In genomic region chr7:17050933-17051594, GRCm38 (mm10) we compare ENCODE assay signal across 8 mouse cellular contexts. TPM values are rescaled to one million over a fixed set of nuclear protein-coding genes. Genes with fewer than 3 reads are reported as not detected.
DNase-seq lines count a peak whose midpoint lies in the region; ATAC-seq and TF ChIP-seq lines count a peak whose summit lies in the region.

No protein-coding gene starts in this region.

- H3K9me3 ChIP-seq in neural tube, embryonic 15.5 days (replicated peaks) = no peaks in the 10 kb centered on the region
- H3K9me3 ChIP-seq in embryonic facial prominence, embryonic 11.5 days (replicated peaks; ENCODE audit: control insufficient read depth, low read length) = no peaks in the 10 kb centered on the region; the same call in 1 of the 2 replicates
- H3K9me3 ChIP-seq in limb, embryonic 14.5 days (ENCODE audit: control insufficient read depth, low read length) = no peaks in the 10 kb centered on the region

- no peak overlapping the region for H3K4me2 ChIP-seq in neural tube, embryonic 15.5 days
- no peak overlapping the region for H3K4me2 ChIP-seq in embryonic facial prominence, embryonic 11.5 days (ENCODE audit: low read depth, low read length)
- no peak overlapping the region for H3K4me2 ChIP-seq in limb, embryonic 14.5 days (replicated peaks; ENCODE audit: low read depth, low read length, severe bottlenecking)

- H3K27me3 ChIP-seq in neural tube, embryonic 15.5 days (replicated peaks) = no peaks in the 10 kb centered on the region
- no peaks in the 10 kb centered on the region for H3K27me3 ChIP-seq in embryonic facial prominence, embryonic 11.5 days (ENCODE audit: control insufficient read depth, insufficient read depth, low read length)
- H3K27me3 ChIP-seq in limb, embryonic 14.5 days (ENCODE audit: control insufficient read depth, insufficient read depth, low read length) = no peaks in the 10 kb centered on the region

- no peak overlapping the region for H3K27ac ChIP-seq in neural tube, embryonic 15.5 days (replicated peaks)
- H3K27ac ChIP-seq in embryonic facial prominence, embryonic 11.5 days (replicated peaks; ENCODE audit: low read depth, low read length) = no peak overlapping the region
- H3K27ac ChIP-seq in limb, embryonic 14.5 days (replicated peaks; ENCODE audit: low read depth, low read length) = no peak overlapping the region

- no peak for ATAC-seq in neural tube, embryonic 15.5 days (ENCODE audit: low FRiP score)
- ATAC-seq in embryonic facial prominence, embryonic 11.5 days (replicated peaks; ENCODE audit: insufficient number of reproducible peaks, low FRiP score, low TSS enrichment, low read depth) = no peak
- peak; percentile 52 to 73; a peak in 2 of 4 replicates for ATAC-seq in hematopoietic stem cell, adult 5-6 weeks (replicated peaks in 1 of 2; ENCODE audit: insufficient read depth in 1 of 2, low FRiP score in 2 of 2, low TSS enrichment in 1 of 2, low read depth in 1 of 2, poor library complexity in 2 of 2, severe bottlenecking in 2 of 2)
- ATAC-seq in limb, embryonic 14.5 days (ENCODE audit: low FRiP score, low read depth) = 0 out of 2 replicates have a peak, but pooled peaks have one; percentile 20
- ATAC-seq in neutrophil, adult 5-6 weeks (ENCODE audit: extremely low read depth, insufficient number of reproducible peaks, low FRiP score, poor library complexity, severe bottlenecking) = peak; percentile 51; the same call in 1 of the 2 replicates

- H3K4me3 ChIP-seq in neural tube, embryonic 15.5 days (replicated peaks) = no peak overlapping the region
- no peak overlapping the region for H3K4me3 ChIP-seq in embryonic facial prominence, embryonic 11.5 days (ENCODE audit: low read depth, low read length)
- H3K4me3 ChIP-seq in limb, embryonic 14.5 days (replicated peaks; ENCODE audit: low read length) = no peak overlapping the region

- 11% methylated on average over 17 of the region's 17 CpGs for WGBS in neural tube, embryonic 15.5 days
- WGBS in embryonic facial prominence, embryonic 11.5 days = 8% methylated on average over 16 of the region's 17 CpGs
- 11% methylated on average over 15 of the region's 17 CpGs for WGBS in limb, embryonic 14.5 days

- H3K36me3 ChIP-seq in neural tube, embryonic 15.5 days = no peaks in the 10 kb centered on the region; the same call in 1 of the 2 replicates
- no peaks in the 10 kb centered on the region for H3K36me3 ChIP-seq in embryonic facial prominence, embryonic 11.5 days (replicated peaks; ENCODE audit: control insufficient read depth, insufficient read depth, low read depth, low read length)
- peaks cover 58% of the 10 kb centered on the region for H3K36me3 ChIP-seq in limb, embryonic 14.5 days (ENCODE audit: control insufficient read depth, insufficient read depth, low read length)

- H3K9ac ChIP-seq in neural tube, embryonic 15.5 days (replicated peaks) = no peak overlapping the region
- no peak overlapping the region for H3K9ac ChIP-seq in embryonic facial prominence, embryonic 11.5 days (replicated peaks; ENCODE audit: low read length)
- no peak overlapping the region for H3K9ac ChIP-seq in limb, embryonic 14.5 days (ENCODE audit: low read depth, low read length, severe bottlenecking)

- DNase-seq in neural tube, embryonic 10.5 days (ENCODE audit: extremely low spot score, low spot score) = peak; percentile 75
- peak; percentile 83 for DNase-seq in adrenal gland, postnatal 14 days
- DNase-seq in embryonic facial prominence, embryonic 11.5 days (ENCODE audit: low spot score) = peak; percentile 85
- peak; percentile 67 for DNase-seq in limb, embryonic 14.5 days (ENCODE audit: low spot score)
- peak; percentile 67 for DNase-seq in urinary bladder, postnatal 14 days (ENCODE audit: low spot score)

- peaks cover 6% of the 10 kb centered on the region for H3K4me1 ChIP-seq in neural tube, embryonic 15.5 days
- no peaks in the 10 kb centered on the region for H3K4me1 ChIP-seq in embryonic facial prominence, embryonic 11.5 days (ENCODE audit: control insufficient read depth, insufficient read depth, low read length)
- peaks cover 5% of the 10 kb centered on the region; the same call in 1 of the 2 replicates for H3K4me1 ChIP-seq in limb, embryonic 14.5 days (ENCODE audit: control insufficient read depth, insufficient read depth, low read length)

- TF ChIP-seq POLR2A in limb, embryonic 14.5 days (IDR thresholded peaks at IDR 0.05; ENCODE audit: borderline replicate concordance, extremely low read depth, insufficient read depth, insufficient read length) = no peak

RNA-seq across cellular contexts. Expression of gene Hif3a, which starts 11.2 kb away (rescaled TPM):
- 5.3 and 11.7 TPM in 2 replicates for polyA plus RNA-seq in neural tube, embryonic 15.5 days (2015; fragmentation: Nextera tagmentation; extraction: Ambion mirVana)
- 5.3 and 7.8 TPM in 2 replicates for total RNA-seq in adrenal gland, postnatal 14 days (2021)
- polyA plus RNA-seq in embryonic facial prominence, embryonic 11.5 days (2014; fragmentation: Nextera tagmentation; extraction: Ambion mirVana) = 6.7 TPM in 2 replicates
- 1.0 and 6.9 TPM in 2 replicates for total RNA-seq in hematopoietic stem cell, adult 5-6 weeks (2017)
- 28.2 and 39.6 TPM in 2 replicates for polyA plus RNA-seq in limb, embryonic 14.5 days (2012; rRNA removed)
- 23.7 and 26.6 TPM in 2 replicates for polyA plus RNA-seq in limb, embryonic 14.5 days (2014; fragmentation: Nextera tagmentation; extraction: Ambion mirVana)
- not detected in 2 replicates for total RNA-seq in neutrophil, adult 5-6 weeks (2017)

RNA-seq across cellular contexts. Expression of gene Psg16, which starts 22.8 kb away (rescaled TPM):
- polyA plus RNA-seq in neural tube, embryonic 15.5 days (2015; fragmentation: Nextera tagmentation; extraction: Ambion mirVana) = 2.7 and 2.9 TPM in 2 replicates
- 0.23 and 0.33 TPM in 2 replicates for total RNA-seq in adrenal gland, postnatal 14 days (2021)
- 0.10 and 0.11 TPM in 2 replicates for polyA plus RNA-seq in embryonic facial prominence, embryonic 11.5 days (2014; fragmentation: Nextera tagmentation; extraction: Ambion mirVana)
- 0.20 and 0.88 TPM in 2 replicates for total RNA-seq in hematopoietic stem cell, adult 5-6 weeks (2017)
- 0.23 TPM in 2 replicates for polyA plus RNA-seq in limb, embryonic 14.5 days (2012; rRNA removed)
- 0.12 and 0.33 TPM in 2 replicates for polyA plus RNA-seq in limb, embryonic 14.5 days (2014; fragmentation: Nextera tagmentation; extraction: Ambion mirVana)
- 0.35 and 0.74 TPM in 2 replicates for total RNA-seq in neutrophil, adult 5-6 weeks (2017)

RNA-seq across cellular contexts. Expression of gene Ppp5c, which starts 23.3 kb away (rescaled TPM):
- 128 TPM in 2 replicates for polyA plus RNA-seq in neural tube, embryonic 15.5 days (2015; fragmentation: Nextera tagmentation; extraction: Ambion mirVana)
- 90.9 and 93.2 TPM in 2 replicates for total RNA-seq in adrenal gland, postnatal 14 days (2021)
- polyA plus RNA-seq in embryonic facial prominence, embryonic 11.5 days (2014; fragmentation: Nextera tagmentation; extraction: Ambion mirVana) = 100 and 102 TPM in 2 replicates
- 80.2 and 111 TPM in 2 replicates for total RNA-seq in hematopoietic stem cell, adult 5-6 weeks (2017)
- polyA plus RNA-seq in limb, embryonic 14.5 days (2012; rRNA removed) = 193 and 237 TPM in 2 replicates
- 100 and 105 TPM in 2 replicates for polyA plus RNA-seq in limb, embryonic 14.5 days (2014; fragmentation: Nextera tagmentation; extraction: Ambion mirVana)
- 50.3 and 54.0 TPM in 2 replicates for total RNA-seq in neutrophil, adult 5-6 weeks (2017)

RNA-seq across cellular contexts. Expression of gene Ccdc8, which starts 58.6 kb away (rescaled TPM):
- polyA plus RNA-seq in neural tube, embryonic 15.5 days (2015; fragmentation: Nextera tagmentation; extraction: Ambion mirVana) = 7.7 and 13.9 TPM in 2 replicates
- 18.4 and 20.9 TPM in 2 replicates for total RNA-seq in adrenal gland, postnatal 14 days (2021)
- polyA plus RNA-seq in embryonic facial prominence, embryonic 11.5 days (2014; fragmentation: Nextera tagmentation; extraction: Ambion mirVana) = 15.9 and 17.1 TPM in 2 replicates
- total RNA-seq in hematopoietic stem cell, adult 5-6 weeks (2017) = 12.1 and 13.4 TPM in 2 replicates
- 39.7 and 40.7 TPM in 2 replicates for polyA plus RNA-seq in limb, embryonic 14.5 days (2012; rRNA removed)
- 25.5 and 27.2 TPM in 2 replicates for polyA plus RNA-seq in limb, embryonic 14.5 days (2014; fragmentation: Nextera tagmentation; extraction: Ambion mirVana)
- not detected in 2 replicates for total RNA-seq in neutrophil, adult 5-6 weeks (2017)

Comparison
In these comparisons a context has a peak if more than half of its experiments do, and no peak if none do; other contexts are left out.
1. ATAC-seq: peak in hematopoietic stem cell, adult 5-6 weeks (2 of 2), limb, embryonic 14.5 days (single experiment) and neutrophil, adult 5-6 weeks (single experiment); none in neural tube, embryonic 15.5 days (single experiment) and embryonic facial prominence, embryonic 11.5 days (single experiment).
2. Peak in every context shown above with its lines, with median percentiles within 50 percentile points of each other: DNase-seq.